Mouse (Mus musculus): ENCODE data around the gene Atl1.

Atl1 gene

GRCm38 (mm10) chr12:69945861-69946260 is 53.4 kb downstream of the Atl1 start:
- DNase-seq, result no peak

- no peak for DNase-seq
These were observed 55.1 kb downstream of the Atl1 start for GRCm38 (mm10) chr12:69947502-69947901.

- no peak for DNase-seq
These were observed 65.0 kb downstream of the Atl1 start for GRCm38 (mm10) chr12:69957378-69957777.

- peak; percentile 47 to 65 for DNase-seq
These were observed 70.1 kb downstream of the Atl1 start for GRCm38 (mm10) chr12:69962468-69962867.

GRCm38 (mm10) chr12:69963141-69963540 is 70.7 kb downstream of the Atl1 start:
- DNase-seq, result no peak

- no peak for DNase-seq
These were observed 73.2 kb downstream of the Atl1 start for GRCm38 (mm10) chr12:69965644-69966043.

- no peak for DNase-seq
These were observed 73.7 kb downstream of the Atl1 start for GRCm38 (mm10) chr12:69966071-69966470.

GRCm38 (mm10) chr12:69967112-69967511 is 74.7 kb downstream of the Atl1 start:
- DNase-seq, result no peak

GRCm38 (mm10) chr12:69968154-69968553 is 75.7 kb downstream of the Atl1 start:
- DNase-seq, result no peak

- DNase-seq, result no peak
These were observed 81.3 kb downstream of the Atl1 start for GRCm38 (mm10) chr12:69973666-69974065.

- DNase-seq, result no peak
These were observed 84.3 kb downstream of the Atl1 start for GRCm38 (mm10) chr12:69976688-69977087.

GRCm38 (mm10) chr12:69977376-69977998 is 85.1 kb downstream of the Atl1 start:
- no peak for DNase-seq

GRCm38 (mm10) chr12:69982874-69983273 is 90.5 kb downstream of the Atl1 start:
- DNase-seq, result no peak

- DNase-seq, result no peak
These were observed 93.1 kb downstream of the Atl1 start for GRCm38 (mm10) chr12:69985546-69985945.

- DNase-seq, result peak in 1 of 2 experiments; percentile 63
These were observed 93.9 kb downstream of the Atl1 start for GRCm38 (mm10) chr12:69986241-69986762.

- DNase-seq, result peak; percentile 94 to 95
These were observed 94.5 kb downstream of the Atl1 start, which contains the start of gene Sav1 for GRCm38 (mm10) chr12:69986786-69987497. TSS of gene Sav1 (minus strand) at chr12:69987002.

GRCm38 (mm10) chr12:69995382-69995781 is 103.0 kb downstream of the Atl1 start:
- DNase-seq, result no peak

- DNase-seq, result no peak
These were observed 106.0 kb downstream of the Atl1 start for GRCm38 (mm10) chr12:69998186-69998983.

- no peak for DNase-seq
These were observed 112.7 kb downstream of the Atl1 start for GRCm38 (mm10) chr12:70005103-70005502.

GRCm38 (mm10) chr12:70010356-70010755 is 117.9 kb downstream of the Atl1 start:
- DNase-seq, result no peak

GRCm38 (mm10) chr12:70011681-70012080 is 119.3 kb downstream of the Atl1 start:
- DNase-seq, result no peak

GRCm38 (mm10) chr12:70015936-70016335 is 123.5 kb downstream of the Atl1 start:
- no peak for DNase-seq
